Mouse (Mus musculus): ENCODE data around the gene Clec2d.
"Not testable (repeated sequence)": the region's sequence is repeated elsewhere in the genome, so short reads cannot be mapped to it uniquely, and the experiment has no call there.

- TF ChIP-seq CTCF (IDR thresholded peaks at IDR 0.05; ENCODE audit: borderline replicate concordance, extremely low read depth, insufficient read depth, insufficient read length); POLR2A (IDR thresholded peaks at IDR 0.05; ENCODE audit: borderline replicate concordance, extremely low read depth, insufficient read depth, insufficient read length, poor library complexity, severe bottlenecking): not testable (repeated sequence)
Observed at GRCm38 (mm10) chr6:129200066-129200465, 19.7 kb downstream of the Clec2d start.
